Mouse (Mus musculus) olfactory bulb, adult 2 months (tissue): Measurements from ENCODE around the gene Fam69b. TPM values are rescaled to one million over a fixed set of nuclear protein-coding genes. Genes with fewer than 3 reads are reported as not detected.

Experiments
- H3K27ac ChIP-seq: fragments of 200-500 bp; 2 replicates; pipeline ENCODE4 v1.5.1; 2012; ENCODE audit warnings: low read depth, low read length; ENCODE audit not compliant: insufficient read depth
- H3K4me1 ChIP-seq: fragments of 200-500 bp; 2 replicates; pipeline ENCODE4 v1.6.1; 2012; ENCODE audit warnings: low read length; ENCODE audit not compliant: control insufficient read depth, insufficient read depth
- H3K4me3 ChIP-seq: fragments of 200-500 bp; 2 replicates; pipeline ENCODE4 v1.5.1; 2012; ENCODE audit warnings: mild to moderate bottlenecking, low read depth, low read length, moderate library complexity; ENCODE audit not compliant: insufficient read depth
- CTCF ChIP-seq: fragments of 200-500 bp; IDR thresholded peaks from 2 replicates; pipeline ENCODE4 v1.5.1; 2012; ENCODE audit warnings: low read depth, mild to moderate bottlenecking, low read length, moderate library complexity; ENCODE audit not compliant: insufficient read depth
- POLR2A ChIP-seq: fragments of 200-500 bp; IDR thresholded peaks from 2 replicates; pipeline ENCODE4 v1.6.1; 2012; ENCODE audit warnings: mild to moderate bottlenecking, low read depth, low read length, moderate library complexity; ENCODE audit not compliant: insufficient read depth
- WGBS: fragments of 180-500 bp; shearing (Covaris S2); methylation state at CpG from one replicate; pipeline ENCODE4 v1.1.7; 2018; 5-methylcytosine and 5-hydroxymethylcytosine counted together
- polyA plus RNA-seq: library from polyadenylated mRNA; stranded (reverse); fragments of >200 nt; gene quantifications from 2 replicates; pipeline ENCODE4 v1.2.4, GENCODE M21; 2012; ENCODE audit warnings: low replicate concordance; ENCODE audit not compliant: missing spikeins, insufficient read depth, insufficient read length

Fam69b gene
- polyA plus RNA-seq, 1 experiment = not detected

GRCm38 (mm10) chr2:26587044-26587405, 41.2 kb upstream of the Fam69b start:
- TF ChIP-seq CTCF (0 out of 2 replicates have a peak, but pooled peaks have one; percentile 0), POLR2A (no peak)
- peaks cover 5% of the 10 kb centered on the region; the same call in 1 of the 2 replicates for H3K4me1 ChIP-seq
- WGBS = 11% methylated on average over 11 of the region's 11 CpGs
- H3K4me3 ChIP-seq = peak overlapping the region; percentile 69
- H3K27ac ChIP-seq = no peak overlapping the region

- no peak overlapping the region for H3K4me3 ChIP-seq
- peaks cover 6% of the 10 kb centered on the region for H3K4me1 ChIP-seq
- 73% methylated on average over 4 of the region's 4 CpGs for WGBS
- TF ChIP-seq POLR2A (no peak), CTCF (no peak)
- H3K27ac ChIP-seq = no peak overlapping the region
These were observed 39.7 kb upstream of the Fam69b start for GRCm38 (mm10) chr2:26588573-26588972.

GRCm38 (mm10) chr2:26589284-26589683, 39.0 kb upstream of the Fam69b start:
- Histone ChIP-seq H3K4me3 (no peak overlapping the region), H3K27ac (no peak overlapping the region), H3K4me1 (peaks cover 11% of the 10 kb centered on the region)
- 89% methylated on average over 10 of the region's 10 CpGs for WGBS
- TF ChIP-seq CTCF = no peak
- no peak for TF ChIP-seq POLR2A

- no peak for TF ChIP-seq CTCF
- no peak for TF ChIP-seq POLR2A
These were observed 38.0 kb upstream of the Fam69b start for GRCm38 (mm10) chr2:26590282-26590681.

GRCm38 (mm10) chr2:26590962-26591361, 37.3 kb upstream of the Fam69b start:
- WGBS = 89% methylated on average over 7 of the region's 7 CpGs
- Histone ChIP-seq H3K4me1 (peaks cover 11% of the 10 kb centered on the region), H3K4me3 (no peak overlapping the region), H3K27ac (no peak overlapping the region)
- no peak for TF ChIP-seq CTCF

More at GRCm38 (mm10) chr2:26590282-26590681, 38.0 kb upstream of the Fam69b start:
- Histone ChIP-seq H3K4me1 (peaks cover 11% of the 10 kb centered on the region), H3K4me3 (no peak overlapping the region), H3K27ac (no peak overlapping the region)
- WGBS = 94% methylated on average over 7 of the region's 7 CpGs

GRCm38 (mm10) chr2:26591416-26591815, 36.8 kb upstream of the Fam69b start:
- Histone ChIP-seq H3K27ac (no peak overlapping the region), H3K4me3 (no peak overlapping the region), H3K4me1 (peaks cover 11% of the 10 kb centered on the region)
- 88% methylated on average over 12 of the region's 12 CpGs for WGBS
- TF ChIP-seq POLR2A (no peak), CTCF (no peak)

GRCm38 (mm10) chr2:26593211-26594021, 34.8 kb upstream of the Fam69b start:
- no peak for TF ChIP-seq POLR2A
- no peak for TF ChIP-seq CTCF
- Histone ChIP-seq H3K27ac (no peak overlapping the region), H3K4me1 (peaks cover 5% of the 10 kb centered on the region), H3K4me3 (no peak overlapping the region)
- WGBS = 53% methylated on average over 9 of the region's 9 CpGs

GRCm38 (mm10) chr2:26594022-26594346, 34.3 kb upstream of the Fam69b start:
- 52% methylated on average over 9 of the region's 9 CpGs for WGBS
- H3K4me3 ChIP-seq = no peak overlapping the region
- H3K4me1 ChIP-seq = peaks cover 5% of the 10 kb centered on the region
- no peak for TF ChIP-seq POLR2A
- TF ChIP-seq CTCF = no peak
- H3K27ac ChIP-seq = no peak overlapping the region

GRCm38 (mm10) chr2:26594461-26594933, 33.8 kb upstream of the Fam69b start:
- TF ChIP-seq CTCF (no peak), POLR2A (no peak)
- H3K27ac ChIP-seq = no peak overlapping the region
- 81% methylated on average over 7 of the region's 7 CpGs for WGBS

More at GRCm38 (mm10) chr2:26594461-26594933, 33.8 kb upstream of the Fam69b start:
- H3K4me1 ChIP-seq = peaks cover 5% of the 10 kb centered on the region
- no peak overlapping the region for H3K4me3 ChIP-seq
